Mouse (Mus musculus): ENCODE measurements around the gene Arih2.

GRCm38 (mm10) chr9:108596998-108597764 lies 52.0 kb downstream of the Arih2 start, which contains the start of gene P4htm:
- TF ChIP-seq POLR2A (IDR thresholded peaks at IDR 0.05; ENCODE audit: insufficient read depth, low read depth, low read length), result peak; percentile 57; the same call in 1 of the 2 replicates
- TF ChIP-seq CTCF (IDR thresholded peaks at IDR 0.05), result peak; percentile 50

Measured in heart, adult 2 months (tissue).